Mouse (Mus musculus): ENCODE data around the gene Tmem45a2. TPM values are rescaled to one million over a fixed set of nuclear protein-coding genes. Genes with fewer than 3 reads are reported as not detected.

Gene Tmem45a2
- polyA plus RNA-seq (2012; rRNA removed) = not detected in 2 replicates

DNA sequence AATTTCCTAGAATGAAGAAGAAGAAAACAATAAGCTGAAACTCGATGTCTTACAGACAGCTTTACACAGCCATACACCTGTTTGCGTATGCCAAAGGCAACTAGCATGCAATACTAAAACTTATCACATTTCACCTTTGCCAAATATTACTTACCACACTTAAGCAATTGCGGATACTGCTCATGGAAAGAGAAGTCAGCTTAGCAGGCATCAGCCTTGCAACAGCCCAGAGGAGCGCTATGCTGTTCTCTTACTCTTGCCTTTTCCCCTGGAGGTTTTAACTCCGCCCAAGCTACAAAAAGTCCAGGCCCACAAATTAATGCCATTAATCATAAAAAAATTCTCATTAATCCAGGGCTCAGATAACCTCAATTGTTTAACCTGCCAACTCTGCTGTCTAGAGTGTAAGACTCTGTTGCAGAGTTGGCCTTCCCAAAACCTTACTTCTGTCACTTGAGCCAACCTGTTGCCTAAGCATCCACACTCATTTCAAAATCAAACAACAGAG is at the start of gene Tmem45a2:
Tmem45a2 (minus strand) TSS at position 241 of the 508 bp plus-strand sequence.

Other genes starting within 250 kb of the Tmem45a2 start
- 0.66 and 0.90 TPM in 2 replicates for gene Tmem45a, start 185.2 kb downstream of the Tmem45a2 start, polyA plus RNA-seq (2012; rRNA removed)
- gene Lnp1, start 143.3 kb downstream of the Tmem45a2 start, polyA plus RNA-seq (2012; rRNA removed) = not detected in 2 replicates
- 9.4 and 10.4 TPM in 2 replicates for gene Tomm70a, start 50.3 kb upstream of the Tmem45a2 start, polyA plus RNA-seq (2012; rRNA removed)
- gene Nit2, start 96.0 kb upstream of the Tmem45a2 start, polyA plus RNA-seq (2012; rRNA removed) = 10.7 and 11.2 TPM in 2 replicates
- 6.9 and 7.9 TPM in 2 replicates for gene Tbc1d23, start 160.1 kb upstream of the Tmem45a2 start, polyA plus RNA-seq (2012; rRNA removed)
- gene Tmem30c, start 221.5 kb upstream of the Tmem45a2 start, polyA plus RNA-seq (2012; rRNA removed) = 0.05 TPM in 1 of 2 replicates, not detected in the other